Mouse (Mus musculus) activated CD4-positive, CD25-positive, alpha-beta regulatory T cell, adult 9 weeks (primary cell): ENCODE data around the gene Pten. TPM values are rescaled to one million over a fixed set of nuclear protein-coding genes. Genes with fewer than 3 reads are reported as not detected.

Experiments
- polyA plus RNA-seq: library from polyadenylated mRNA; unstranded; fragments of 100-300 nt; shearing (Covaris generic); gene quantifications from one replicate; pipeline ENCODE4 v1.2.1, GENCODE M21; 2017

The Pten gene
- 26.5 TPM for polyA plus RNA-seq

GRCm38 (mm10) chr19:32756900-32757725 is at the start of gene Pten:
Pten (plus strand) TSS chr19:32757497.

GRCm38 (mm10) chr19:32739686-32740085 is 17.6 kb upstream of the Pten start, which contains the start of gene Atad1:
Atad1 (minus strand) TSS chr19:32739786.

Other genes with a start within 250 kb of the Pten start
- gene Papss2, start 161.7 kb upstream of the Pten start, polyA plus RNA-seq: 0.12 TPM
- 102 TPM for gene Atad1, start 17.7 kb upstream of the Pten start, polyA plus RNA-seq